In genomic region chr13:91809476-91809875, GRCm38 (mm10) we compare ENCODE assay signal across 9 mouse cellular contexts. TPM values are rescaled to one million over a fixed set of nuclear protein-coding genes. Genes with fewer than 3 reads are reported as not detected.
DNase-seq lines count a peak whose midpoint lies in the region; ATAC-seq and TF ChIP-seq lines count a peak whose summit lies in the region.
"Had no signal": no experiment of that assay in that cellular context is flagged by ENCODE, and none has a peak within 500 bp of the region (broad histone marks: within the 10 kb centered on the region; RNA-seq: fewer than 3 reads in every experiment).

No protein-coding gene starts in this region.

- peak; percentile 37 for DNase-seq in embryo, embryonic 10 days (ENCODE audit: low spot score)
- DNase-seq in embryo, embryonic 9.5 days (ENCODE audit: extremely low spot score): no peak
- DNase-seq in limb, embryonic 14.5 days (ENCODE audit: low spot score): peak; percentile 27
- DNase-seq in limb, embryonic 10.5 days (ENCODE audit: low spot score): no peak
- peak; percentile 6 for DNase-seq in G1E (ENCODE audit: low spot score)
- DNase-seq in embryo, embryonic 10.5 days (ENCODE audit: low spot score): peak; percentile 60
- DNase-seq in frontal cortex, postnatal 14 days (ENCODE audit: low spot score in 2 of 2): no peak
- no peak for DNase-seq in right cerebral cortex, adult 18-20 months

- no peak overlapping the region for H3K9ac ChIP-seq in limb, embryonic 14.5 days (ENCODE audit: low read depth, low read length, severe bottlenecking)
- H3K9ac ChIP-seq: midbrain, embryonic 13.5 days had no signal

- H3K4me3 ChIP-seq in limb, embryonic 14.5 days (replicated peaks; ENCODE audit: low read length): no peak overlapping the region
- no peak overlapping the region for H3K4me3 ChIP-seq in limb, embryonic 10.5 days
- H3K4me3 ChIP-seq in G1E (ENCODE audit: low read depth, low read length): no peak overlapping the region
- H3K4me3 ChIP-seq: midbrain, embryonic 13.5 days had no signal

- no peaks in the 10 kb centered on the region for H3K27me3 ChIP-seq in limb, embryonic 14.5 days (ENCODE audit: control insufficient read depth, insufficient read depth, low read length)
- H3K27me3 ChIP-seq in limb, embryonic 10.5 days (ENCODE audit: low read depth, poor library complexity, severe bottlenecking): no peaks in the 10 kb centered on the region
- 0 out of 2 replicates have a peak, but pooled peaks cover 7% of the 10 kb centered on the region for H3K27me3 ChIP-seq in G1E (ENCODE audit: insufficient read depth, low read length)
- H3K27me3 ChIP-seq: midbrain, embryonic 13.5 days had no signal

- no peak for TF ChIP-seq POLR2A in limb, embryonic 14.5 days (IDR thresholded peaks at IDR 0.05; ENCODE audit: borderline replicate concordance, extremely low read depth, insufficient read depth, insufficient read length)

- H3K4me2 ChIP-seq in limb, embryonic 14.5 days (replicated peaks; ENCODE audit: low read depth, low read length, severe bottlenecking): no peak overlapping the region
- H3K4me2 ChIP-seq: midbrain, embryonic 13.5 days had no signal

- TF ChIP-seq CTCF in G1E (IDR thresholded peaks at IDR 0.05; ENCODE audit: low read depth, low read length): no peak

- H3K9me3 ChIP-seq in limb, embryonic 14.5 days (ENCODE audit: control insufficient read depth, low read length): 0 out of 2 replicates have a peak, but pooled peaks cover 7% of the 10 kb centered on the region
- H3K9me3 ChIP-seq in limb, embryonic 10.5 days (replicated peaks): no peaks in the 10 kb centered on the region
- H3K9me3 ChIP-seq in G1E (replicated peaks): no peaks in the 10 kb centered on the region

- H3K27ac ChIP-seq in limb, embryonic 14.5 days (replicated peaks; ENCODE audit: low read depth, low read length): no peak overlapping the region
- H3K27ac ChIP-seq in limb, embryonic 10.5 days: no peak overlapping the region
- H3K27ac ChIP-seq: midbrain, embryonic 13.5 days had no signal

- ATAC-seq in limb, embryonic 14.5 days (ENCODE audit: low FRiP score, low read depth): no peak
- ATAC-seq in G1E (ENCODE audit: extremely low read depth, insufficient number of reproducible peaks, low FRiP score, poor library complexity, severe bottlenecking): no peak
- ATAC-seq: midbrain, embryonic 13.5 days had no signal

- H3K4me1 ChIP-seq in limb, embryonic 14.5 days (ENCODE audit: control insufficient read depth, insufficient read depth, low read length): no peaks in the 10 kb centered on the region
- peaks cover 10% of the 10 kb centered on the region; the same call in 1 of the 2 replicates for H3K4me1 ChIP-seq in limb, embryonic 10.5 days
- peaks cover 12% of the 10 kb centered on the region; the same call in 1 of the 2 replicates for H3K4me1 ChIP-seq in G1E (ENCODE audit: insufficient read depth, low read depth, low read length)

- peaks cover 11% of the 10 kb centered on the region for H3K36me3 ChIP-seq in limb, embryonic 14.5 days (ENCODE audit: control insufficient read depth, insufficient read depth, low read length)
- peaks cover 16% of the 10 kb centered on the region for H3K36me3 ChIP-seq in limb, embryonic 10.5 days
- H3K36me3 ChIP-seq in G1E (replicated peaks): peaks cover 15% of the 10 kb centered on the region

- WGBS in limb, embryonic 14.5 days: 39% methylated on average over 2 of the region's 2 CpGs
- WGBS in limb, embryonic 10.5 days: 45% methylated on average over 2 of the region's 2 CpGs

RNA-seq across cellular contexts. Expression of gene Zcchc9, which starts 2.0 kb away (rescaled TPM):
- 39.0 and 40.3 TPM in 2 replicates for polyA plus RNA-seq in limb, embryonic 14.5 days (2012; rRNA removed)
- 21.9 and 25.6 TPM in 2 replicates for polyA plus RNA-seq in limb, embryonic 14.5 days (2014; fragmentation: Nextera tagmentation; extraction: Ambion mirVana)
- polyA plus RNA-seq in limb, embryonic 10.5 days (2016; fragmentation: Nextera tagmentation; extraction: Ambion mirVana): 30.9 and 32.3 TPM in 2 replicates
- total RNA-seq in G1E (2014; fragmentation: Nextera tagmentation) (34.9 and 36.3 TPM in 2 replicates), G1E (2017) (45.1 and 48.8 TPM in 2 replicates)
- polyA plus RNA-seq in G1E (2012): 3.3 and 4.1 TPM in 2 replicates

Comparison
In these comparisons a context has a peak if more than half of its experiments do, and no peak if none do; other contexts are left out.
1. DNase-seq: peak in embryo, embryonic 10 days (single experiment), limb, embryonic 14.5 days (single experiment), G1E (single experiment) and embryo, embryonic 10.5 days (single experiment); none in embryo, embryonic 9.5 days (single experiment), limb, embryonic 10.5 days (single experiment), frontal cortex, postnatal 14 days (0 of 2) and right cerebral cortex, adult 18-20 months (single experiment).